Mouse (Mus musculus) yolk sac, embryonic 10.5 days (tissue): ENCODE results near the gene Zfp606.

Experiments used
- DNase-seq: peaks from one replicate; pipeline ENCODE4 v3.0.0-alpha.2; 2017; ENCODE audit warnings: low spot score

Gene Zfp606

DNA sequence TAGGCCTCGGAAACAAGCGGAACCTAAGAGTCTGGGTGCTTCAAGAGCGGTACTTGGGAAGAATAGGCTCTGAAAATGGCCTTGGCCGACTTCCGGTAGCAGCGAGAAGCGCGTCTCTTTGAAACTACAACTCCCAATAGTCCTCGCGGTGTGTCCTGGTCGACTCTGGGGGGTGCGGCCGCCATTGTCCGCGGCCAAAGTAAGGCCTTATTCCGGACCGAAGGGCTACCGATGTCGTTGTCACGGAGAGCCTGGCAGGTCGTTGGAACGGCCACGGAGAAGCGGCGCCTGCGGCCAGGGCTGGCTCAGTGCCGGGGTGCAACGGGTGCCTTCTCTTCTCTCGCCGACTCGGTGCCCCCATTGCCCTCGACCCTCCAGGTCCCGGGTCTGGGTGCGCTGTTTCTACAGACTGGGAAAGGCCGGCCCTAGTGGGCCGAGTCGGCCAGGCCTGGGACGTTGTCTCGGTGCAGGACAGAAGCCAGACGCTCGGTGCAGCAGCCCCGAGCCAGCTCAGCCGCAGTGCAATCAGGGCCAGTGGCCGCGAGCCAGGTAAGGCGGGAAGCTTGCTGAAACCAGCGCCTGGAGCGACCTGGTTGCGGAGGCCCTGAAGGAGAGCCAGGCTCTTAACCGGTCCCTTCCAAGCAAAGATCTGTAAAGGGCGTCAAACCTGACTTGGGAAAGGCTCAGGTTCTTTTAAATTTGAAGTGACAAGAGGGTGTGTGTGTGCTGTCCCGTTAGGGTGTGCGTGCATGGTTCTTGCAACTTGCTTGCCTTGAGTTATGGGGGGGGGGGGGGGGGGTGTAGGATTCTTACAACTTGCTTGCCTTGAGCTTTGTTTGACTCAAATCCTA lies at the start of gene Zfp606:
Zfp606 (plus strand) TSS at position 136 of the 851 bp plus-strand sequence.
- peak; percentile 89 for DNase-seq

DNA sequence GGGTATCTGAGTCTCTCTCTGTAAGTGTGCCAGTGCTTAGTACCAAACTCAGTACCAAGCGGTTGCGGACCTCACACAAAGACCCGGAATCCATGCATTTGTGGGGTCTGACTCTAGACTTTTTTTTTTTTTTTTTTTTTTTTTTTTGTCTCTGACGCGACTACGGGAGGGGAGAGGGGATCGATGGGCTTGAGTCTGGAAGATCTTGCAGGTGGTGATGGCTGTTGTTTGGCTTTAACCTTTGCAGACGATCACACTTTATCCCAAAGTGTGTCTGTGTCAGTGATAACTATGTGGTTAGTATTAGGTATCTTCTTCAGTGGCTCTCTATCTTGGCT lies 885 bp downstream of the Zfp606 start:
- DNase-seq = no peak

DNA sequence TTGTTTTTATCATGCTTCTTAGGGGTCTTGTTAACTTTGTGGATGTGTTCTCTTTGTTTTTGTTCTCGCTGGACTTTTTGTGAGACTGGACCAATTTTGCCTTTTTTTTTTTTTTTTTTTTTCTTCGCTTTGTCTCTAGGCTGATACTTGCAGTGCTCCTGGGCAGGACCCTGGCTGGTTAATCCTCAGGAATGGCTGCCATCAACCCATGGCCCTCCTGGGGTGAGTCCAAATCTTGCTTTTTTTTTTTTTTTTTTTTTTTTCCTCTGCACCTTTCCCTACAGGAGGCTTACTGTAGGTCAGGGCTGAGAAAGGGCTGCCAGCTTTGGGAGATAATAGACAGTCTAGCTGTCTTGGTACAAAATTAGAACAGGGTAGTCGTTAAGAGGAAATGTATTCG lies 1.4 kb downstream of the Zfp606 start:
- no peak for DNase-seq

DNA sequence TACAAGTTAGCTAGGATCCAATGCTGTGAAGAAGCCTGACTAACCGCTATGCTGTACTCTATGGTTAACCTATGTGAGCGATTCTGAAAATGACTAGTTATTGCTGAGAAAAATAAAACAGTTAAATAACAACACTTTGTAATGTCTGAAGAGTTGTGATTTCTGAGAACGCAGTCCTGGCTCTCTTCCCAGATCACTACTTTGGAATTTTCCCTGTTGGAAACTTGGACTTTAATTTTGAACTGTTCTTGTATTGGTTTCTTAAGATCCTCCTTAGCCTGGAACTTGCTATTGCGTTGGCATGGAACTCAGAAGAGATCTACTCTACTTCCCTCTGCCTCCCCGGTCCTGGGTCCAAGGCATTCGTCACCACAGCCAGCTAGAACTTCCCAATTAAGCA lies 5.7 kb downstream of the Zfp606 start:
- no peak for DNase-seq

DNA sequence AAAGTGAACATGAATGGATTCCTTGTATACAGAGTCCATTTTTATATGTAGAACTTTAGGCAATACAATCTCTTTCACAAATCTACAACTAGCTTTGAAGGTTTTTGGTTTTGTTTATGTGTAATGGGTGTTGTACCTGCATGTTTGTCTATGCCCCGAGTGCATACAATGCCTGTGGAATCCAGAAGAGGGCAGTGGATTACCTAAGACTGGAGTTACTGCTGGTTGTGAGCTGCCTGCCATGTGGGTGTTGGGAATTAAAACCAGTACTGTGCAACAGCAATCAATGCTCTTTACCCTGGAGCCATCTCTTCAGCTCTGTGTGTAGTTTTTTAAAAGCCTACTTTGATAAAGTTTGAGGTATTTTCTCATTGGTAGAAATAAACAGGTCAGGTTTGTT lies 7.9 kb downstream of the Zfp606 start:
- DNase-seq = no peak

DNA sequence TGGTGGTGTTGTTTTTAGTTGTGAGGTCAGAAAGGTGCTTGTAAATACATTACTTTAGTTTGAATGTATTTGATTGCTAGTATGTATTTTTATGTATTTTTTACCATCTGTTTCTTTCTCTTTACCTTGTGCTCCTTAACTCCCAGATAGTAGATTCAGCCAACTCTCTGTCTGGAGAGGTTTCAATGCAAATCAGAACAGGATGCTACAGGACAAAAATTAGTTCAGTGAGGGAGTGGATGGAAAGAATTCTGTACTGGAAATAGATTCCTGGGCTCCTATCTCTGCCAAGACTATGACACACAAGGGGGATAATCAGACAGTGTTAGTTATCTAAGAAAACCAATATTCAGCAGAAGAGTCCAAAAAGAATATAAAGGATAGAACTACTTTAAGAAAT lies 8.6 kb downstream of the Zfp606 start:
- no peak for DNase-seq

DNA sequence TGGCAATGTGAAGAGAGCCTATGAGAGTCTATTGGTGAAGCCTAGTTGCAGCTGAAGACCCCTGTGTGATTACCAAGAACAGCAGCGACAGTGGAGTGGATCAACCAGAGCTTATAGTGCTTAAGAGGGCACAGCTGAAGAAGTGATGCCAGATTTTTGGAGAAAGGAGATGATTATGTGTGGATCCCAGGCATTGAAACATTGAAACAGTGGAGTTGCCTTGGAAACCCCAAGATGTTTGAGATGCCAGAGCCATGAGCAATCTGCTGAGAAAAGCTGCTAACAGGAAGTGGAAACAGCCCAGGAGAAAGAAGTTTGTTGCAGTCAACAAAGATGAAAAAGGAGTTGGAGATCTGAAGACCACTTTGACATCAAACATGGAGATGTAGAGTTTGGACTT lies 32.8 kb downstream of the Zfp606 start:
- no peak for DNase-seq

DNA sequence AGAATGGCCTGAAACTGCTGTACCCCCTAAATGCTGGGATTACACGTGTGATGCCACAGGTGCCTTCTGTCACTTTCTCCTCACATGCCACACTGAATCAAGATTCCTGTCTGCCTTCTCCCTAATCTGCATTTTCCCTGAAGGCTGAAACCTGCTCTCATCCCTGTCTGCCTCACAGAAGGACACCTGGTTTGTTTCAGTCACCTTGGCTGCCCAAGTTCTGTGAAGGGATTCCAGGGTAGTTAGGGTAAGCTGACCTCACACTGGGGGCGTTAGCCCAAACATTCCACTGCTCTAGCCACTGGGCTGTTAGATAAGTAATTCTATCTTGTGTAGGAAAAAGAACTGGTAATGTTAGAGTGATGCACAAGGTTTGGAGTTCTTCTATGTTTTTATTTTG lies 34.1 kb downstream of the Zfp606 start, which contains the start of gene 2900092C05Rik:
2900092C05Rik (plus strand) TSS at position 301 of the 400 bp plus-strand sequence.
- DNase-seq = no peak
